Mouse (Mus musculus) bone marrow, adult 2 months (tissue): ENCODE measurements around the gene Hils1.

Source experiments
- CTCF ChIP-seq: fragments of 200-500 bp; IDR thresholded peaks from 2 replicates; pipeline ENCODE4 v1.5.1; 2011; ENCODE audit warnings: low read length, control low read depth; ENCODE audit not compliant: control insufficient read depth, insufficient read depth
- POLR2A ChIP-seq: fragments of 200-500 bp; IDR thresholded peaks from 2 replicates; pipeline ENCODE4 v1.6.1; 2011; ENCODE audit warnings: low read depth, mild to moderate bottlenecking, control low read depth, low read length, borderline replicate concordance; ENCODE audit not compliant: control insufficient read depth

GRCm38 (mm10) chr11:94936045-94936444, 31.3 kb upstream of the Hils1 start, which contains the start of gene Col1a1:
- TF ChIP-seq CTCF = no peak
- TF ChIP-seq POLR2A = 0 out of 2 replicates have a peak, but pooled peaks have one; percentile 15
